Mouse (Mus musculus) thymus, postnatal 0 days (tissue): ENCODE measurements around the gene Flg. TPM values are rescaled to one million over a fixed set of nuclear protein-coding genes. Genes with fewer than 3 reads are reported as not detected.

ENCODE experiments used
- DNase-seq: peaks from one replicate; pipeline ENCODE4 v3.0.0-alpha.2; 2015; ENCODE audit warnings: low spot score
- polyA plus RNA-seq: library from polyadenylated mRNA; unstranded; fragments of >200 nt; fragmentation: Nextera tagmentation; extraction: Ambion mirVana; gene quantifications from 2 replicates; pipeline ENCODE4 v1.2.1, GENCODE M21; 2015

Gene Flg
- 0.58 and 0.70 TPM in 2 replicates for polyA plus RNA-seq

DNA sequence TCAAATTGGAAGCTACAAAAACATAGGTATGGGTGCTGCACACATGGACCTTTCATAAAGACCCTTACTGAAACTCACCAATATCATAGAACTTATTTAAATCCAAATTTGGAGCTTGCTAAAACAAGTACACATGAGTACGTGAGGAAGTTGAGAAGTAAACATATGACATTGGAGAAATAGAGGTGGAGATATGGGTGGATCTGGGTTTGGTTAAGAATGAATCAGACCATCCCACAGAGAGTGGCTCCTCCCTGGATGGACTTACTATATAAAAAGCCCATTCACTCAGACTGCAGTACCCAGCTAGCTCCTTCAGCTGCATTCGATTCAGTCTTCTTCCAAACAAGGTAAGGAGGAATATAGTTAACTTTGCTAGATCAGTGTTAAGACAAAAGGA, at the start of gene Flg:
Gene Flg (plus strand): TSS at position 301 of the 400 bp plus-strand sequence.
- no peak for DNase-seq

DNA sequence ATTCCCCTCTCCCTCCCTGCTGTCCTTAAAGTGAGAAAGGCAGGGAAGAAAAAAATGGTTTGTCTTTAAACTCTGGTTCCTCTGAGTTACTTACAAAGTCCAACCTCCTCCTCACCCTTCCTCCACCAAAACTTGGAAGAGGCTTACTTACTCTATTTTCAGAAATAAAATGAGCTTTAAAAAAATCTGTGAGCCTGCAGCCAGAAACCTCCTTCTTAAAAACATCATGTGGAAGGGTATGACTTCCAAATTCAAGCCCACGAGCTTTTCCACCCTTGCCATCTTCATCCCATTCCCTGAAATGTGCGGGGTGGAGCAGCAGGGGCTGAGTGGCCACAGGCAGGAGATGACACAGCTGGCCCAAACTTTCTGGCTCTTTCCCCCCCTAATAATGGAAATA, 24.2 kb downstream of the Flg start:
- no peak for DNase-seq

DNA sequence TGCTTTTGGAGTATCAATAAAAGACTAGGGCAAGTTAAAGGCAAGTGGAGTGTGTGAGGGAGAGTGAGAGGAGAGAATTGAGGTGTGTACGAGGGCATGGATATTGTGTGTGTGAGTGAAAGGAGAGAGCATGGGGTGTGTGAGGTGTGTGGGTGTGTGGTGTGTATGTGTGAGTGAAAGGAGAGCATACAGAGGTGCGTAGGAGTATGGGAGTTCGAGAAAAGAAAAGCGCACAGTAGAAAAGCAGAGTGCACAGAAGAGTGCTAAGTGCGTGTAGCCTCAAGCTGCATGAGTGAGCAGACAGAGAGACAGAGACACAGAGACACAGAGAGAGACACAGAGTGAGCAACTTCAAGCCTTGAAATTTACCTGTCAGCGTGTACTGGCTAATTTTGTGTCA, 26.5 kb downstream of the Flg start:
- no peak for DNase-seq

GRCm38 (mm10) chr3:93301896-93302295, 28.6 kb downstream of the Flg start:
- DNase-seq = no peak

GRCm38 (mm10) chr3:93306142-93306541, 32.8 kb downstream of the Flg start:
- DNase-seq = no peak

DNA sequence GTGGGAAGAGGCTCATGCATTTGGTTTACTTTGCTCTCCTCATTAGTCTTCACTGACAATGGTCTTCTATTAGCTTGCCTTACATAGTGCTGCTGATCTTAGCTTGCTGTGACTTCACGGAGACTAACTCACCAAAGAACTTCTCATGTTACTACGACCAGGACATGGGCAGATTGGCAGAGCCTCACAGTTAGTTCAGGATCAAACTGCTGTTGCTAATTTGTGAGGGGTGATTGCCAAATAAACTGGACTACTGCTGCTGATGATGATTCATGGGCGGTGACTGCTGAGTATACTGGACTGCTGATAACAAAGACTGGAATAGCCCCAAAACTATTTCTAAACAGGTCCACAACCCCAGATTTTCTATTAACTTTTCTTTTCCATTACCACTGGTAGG, 38.0 kb downstream of the Flg start:
- no peak for DNase-seq

DNA sequence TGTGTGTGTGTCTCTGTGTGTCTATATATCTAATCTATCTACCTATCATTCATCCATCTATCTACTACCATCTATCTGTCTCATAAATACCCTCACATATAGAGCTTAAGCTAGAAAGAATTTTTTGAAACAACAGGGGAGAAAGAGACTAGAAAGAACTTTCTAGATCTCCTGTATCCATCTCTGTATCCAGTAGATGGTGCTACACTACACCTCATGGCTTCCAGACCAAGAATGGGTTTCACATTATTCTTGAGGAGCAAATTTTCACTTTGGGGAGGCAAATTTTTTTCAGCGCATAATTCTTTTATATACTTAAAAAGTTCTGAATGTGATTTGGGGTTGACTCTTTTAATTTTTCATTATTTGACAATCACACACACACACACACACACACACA, 41.1 kb downstream of the Flg start:
- DNase-seq = no peak

- DNase-seq = no peak
Measured at GRCm38 (mm10) chr3:93319449-93319848, 46.1 kb downstream of the Flg start, which contains the start of gene Hrnr. Gene Hrnr (plus strand): TSS chr3:93319749.

- DNase-seq = no peak
Measured at GRCm38 (mm10) chr3:93337749-93338148, 64.4 kb downstream of the Flg start.

GRCm38 (mm10) chr3:93340021-93340420, 66.7 kb downstream of the Flg start:
- DNase-seq = no peak

Other genes starting within 250 kb of the Flg start
- 0.12 and 0.17 TPM in 2 replicates for gene Gm4858, start 204.7 kb upstream of the Flg start, polyA plus RNA-seq
- gene Crnn, start 128.7 kb upstream of the Flg start, polyA plus RNA-seq = 0.24 and 0.48 TPM in 2 replicates
- 0.01 TPM in 1 of 2 replicates, not detected in the other for gene Flg2, start 76.2 kb upstream of the Flg start, polyA plus RNA-seq
- gene Hrnr, start 46.2 kb downstream of the Flg start, polyA plus RNA-seq = 0.05 TPM in 2 replicates
- gene Rptn, start 120.2 kb downstream of the Flg start, polyA plus RNA-seq = 0.53 and 0.54 TPM in 2 replicates
- 0.98 and 1.0 TPM in 2 replicates for gene Tchh, start 168.8 kb downstream of the Flg start, polyA plus RNA-seq
- gene Tchhl1, start 195.2 kb downstream of the Flg start, polyA plus RNA-seq = 0.08 TPM in 1 of 2 replicates, not detected in the other
- gene S100a11, start 247.0 kb downstream of the Flg start, polyA plus RNA-seq = 1,245 and 1,274 TPM in 2 replicates